Mouse (Mus musculus) ES-Bruce4 (cell line): ENCODE measurements at regions not wholly inside any gene's neighbourhood (a gene's known extent, or its start where the extent isn't known, plus 50 kb on each side); places are given as distances from the start of the nearest gene placed in this dataset.

Source experiments
- H3K27ac ChIP-seq: 2 replicates; pipeline ENCODE4 v1.5.1; 2012; ENCODE audit warnings: low read length, inconsistent platforms; ENCODE audit not compliant: insufficient read depth
- H3K27me3 ChIP-seq: 2 replicates; pipeline ENCODE4 v1.6.1; 2012; ENCODE audit warnings: mild to moderate bottlenecking, low read length, inconsistent platforms; ENCODE audit not compliant: control insufficient read depth, poor library complexity, insufficient read depth, severe bottlenecking
- H3K36me3 ChIP-seq: 2 replicates; pipeline ENCODE4 v1.6.1; 2012; ENCODE audit warnings: inconsistent platforms, mild to moderate bottlenecking, low read length, moderate library complexity; ENCODE audit not compliant: control insufficient read depth, poor library complexity, insufficient read depth, severe bottlenecking
- H3K4me1 ChIP-seq: one replicate; pipeline ENCODE4 v1.8.1; 2011; ENCODE audit warnings: low read length; ENCODE audit not compliant: control insufficient read depth, insufficient read depth
- H3K4me3 ChIP-seq: 2 replicates; pipeline ENCODE4 v1.5.1; 2011; ENCODE audit warnings: low read depth, mild to moderate bottlenecking, low read length
- H3K9ac ChIP-seq: 2 replicates; pipeline ENCODE4 v1.6.1; 2012; ENCODE audit warnings: low read depth, mild to moderate bottlenecking, inconsistent platforms; ENCODE audit not compliant: poor library complexity, severe bottlenecking
- H3K9me3 ChIP-seq: replicated peaks from 2 replicates; pipeline ENCODE4 v1.6.1; 2012; ENCODE audit warnings: mild to moderate bottlenecking, low read length, inconsistent platforms; ENCODE audit not compliant: control insufficient read depth, poor library complexity, insufficient read depth, severe bottlenecking
- CTCF ChIP-seq: IDR thresholded peaks from one replicate; pipeline ENCODE4 v1.8.1; 2011; ENCODE audit warnings: low read depth, low read length
- EP300 ChIP-seq: IDR thresholded peaks from 2 replicates; pipeline ENCODE4 v1.6.1; 2011; ENCODE audit warnings: low read depth, low read length; ENCODE audit not compliant: insufficient read depth
- POLR2A ChIP-seq: IDR thresholded peaks from one replicate; pipeline ENCODE4 v1.8.1; 2011; ENCODE audit warnings: low read length; ENCODE audit not compliant: insufficient read depth

DNA sequence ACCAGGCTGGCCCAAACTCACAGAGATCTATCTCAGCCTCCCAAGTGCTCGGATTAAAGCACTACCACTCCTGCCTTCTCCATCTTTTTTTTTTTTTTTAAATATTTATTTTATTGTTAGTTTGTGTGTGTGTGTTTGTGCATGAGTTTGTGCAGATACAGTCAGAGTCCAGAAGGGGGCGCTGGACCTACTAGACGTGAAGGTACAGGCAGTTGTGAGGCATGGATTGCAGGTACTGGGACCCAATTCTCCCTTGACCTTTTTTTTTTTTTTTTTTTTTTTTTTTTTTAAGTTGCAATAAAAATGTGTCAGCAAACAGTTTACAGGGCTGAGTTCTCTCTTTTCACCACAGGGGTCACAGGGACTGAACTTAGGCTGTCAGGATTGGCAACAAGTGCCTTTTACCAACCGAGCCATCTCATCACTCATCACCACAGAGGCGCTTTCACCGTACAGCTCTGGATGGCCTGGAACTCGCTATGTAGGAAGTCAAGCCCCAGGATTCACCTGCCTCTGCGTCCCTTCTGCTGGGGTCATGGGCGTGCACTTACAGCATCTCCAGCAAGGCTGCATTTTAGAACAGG lies 73.2 kb upstream of the Zfp64 start:
- Histone ChIP-seq H3K27ac (no peak overlapping the region), H3K4me3 (no peak overlapping the region), H3K4me1 (no peaks in the 10 kb centered on the region), H3K36me3 (no peaks in the 10 kb centered on the region), H3K9me3 (no peaks in the 10 kb centered on the region), H3K9ac (no peak overlapping the region), H3K27me3 (no peaks in the 10 kb centered on the region)
- TF ChIP-seq EP300 = no peak
- peak; percentile 58 for TF ChIP-seq CTCF
- no peak for TF ChIP-seq POLR2A

DNA sequence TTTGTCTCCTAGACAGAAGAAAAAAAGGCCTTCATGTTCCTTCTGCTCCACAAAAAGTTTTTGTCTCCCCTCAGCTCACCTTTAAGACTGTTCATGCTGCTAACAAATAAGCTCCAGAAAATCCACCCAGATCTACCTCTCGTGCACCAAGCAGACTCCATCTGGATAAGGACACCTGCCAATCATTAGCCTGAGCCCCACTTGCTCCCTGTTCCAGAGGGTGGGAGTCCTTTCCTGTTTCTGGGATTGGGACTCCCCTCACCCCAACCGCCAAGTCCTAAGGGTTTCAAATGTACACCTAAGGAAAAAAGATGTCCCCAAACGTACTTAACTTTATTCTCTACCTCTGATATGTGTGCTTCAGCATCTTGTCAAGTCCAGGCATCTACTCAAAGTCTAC lies 63.6 kb upstream of the Zfp64 start:
- H3K9me3 ChIP-seq = peaks cover 10% of the 10 kb centered on the region
- H3K4me1 ChIP-seq = no peaks in the 10 kb centered on the region
- no peak overlapping the region for H3K4me3 ChIP-seq
- no peak overlapping the region for H3K27ac ChIP-seq
- H3K27me3 ChIP-seq = no peaks in the 10 kb centered on the region
- peaks cover 37% of the 10 kb centered on the region for H3K36me3 ChIP-seq
- no peak for TF ChIP-seq POLR2A
- TF ChIP-seq EP300 = no peak
- TF ChIP-seq CTCF = no peak
- no peak overlapping the region for H3K9ac ChIP-seq

GRCm38 (mm10) chr2:169010271-169010670 lies 54.9 kb upstream of the Zfp64 start:
- Histone ChIP-seq H3K9ac (no peak overlapping the region), H3K4me1 (no peaks in the 10 kb centered on the region), H3K27me3 (no peaks in the 10 kb centered on the region), H3K9me3 (peaks cover 19% of the 10 kb centered on the region), H3K36me3 (peaks cover 20% of the 10 kb centered on the region), H3K4me3 (no peak overlapping the region), H3K27ac (no peak overlapping the region)
- no peak for TF ChIP-seq POLR2A

DNA sequence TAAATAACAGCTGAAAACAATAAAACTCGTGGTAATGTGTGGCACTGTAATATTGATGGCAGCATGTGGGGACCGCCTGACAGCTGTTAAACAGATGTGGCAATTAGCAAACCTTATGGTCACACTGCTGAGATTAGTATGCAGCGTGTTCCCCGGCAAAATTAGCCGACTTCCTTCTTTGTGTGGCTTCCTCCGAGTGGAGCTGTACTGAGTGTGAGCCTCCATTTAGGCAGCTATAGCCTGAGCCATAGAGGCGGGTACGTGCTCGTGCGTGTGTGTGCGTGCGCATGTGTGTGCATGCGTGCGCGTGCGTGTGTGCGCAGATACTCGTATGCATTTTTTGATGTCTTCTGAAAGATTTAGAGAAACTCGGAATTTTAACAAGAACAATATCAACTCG lies 53.4 kb upstream of the Zfp64 start:
- H3K9ac ChIP-seq = no peak overlapping the region
- H3K4me3 ChIP-seq = peak overlapping the region; percentile 26
- no peaks in the 10 kb centered on the region for H3K27me3 ChIP-seq
- peaks cover 15% of the 10 kb centered on the region; the same call in 1 of the 2 replicates for H3K36me3 ChIP-seq
- H3K27ac ChIP-seq = no peak overlapping the region
- peaks cover 10% of the 10 kb centered on the region; the same call in 1 of the 2 replicates for H3K9me3 ChIP-seq
- TF ChIP-seq EP300 (no peak), CTCF (no peak), POLR2A (no peak)
- no peaks in the 10 kb centered on the region for H3K4me1 ChIP-seq

- peaks cover 15% of the 10 kb centered on the region; the same call in 1 of the 2 replicates for H3K36me3 ChIP-seq
- H3K27me3 ChIP-seq = no peaks in the 10 kb centered on the region
- TF ChIP-seq EP300 = no peak
- peaks cover 8% of the 10 kb centered on the region; the same call in 1 of the 2 replicates for H3K9me3 ChIP-seq
- no peaks in the 10 kb centered on the region for H3K4me1 ChIP-seq
- peak overlapping the region; percentile 33; the same call in 1 of the 2 replicates for H3K4me3 ChIP-seq
- 0 out of 2 replicates have a peak overlapping the region, but pooled peaks have one; percentile 9 for H3K9ac ChIP-seq
- no peak overlapping the region for H3K27ac ChIP-seq
Measured at GRCm38 (mm10) chr2:169008333-169008732, 52.9 kb upstream of the Zfp64 start.

DNA sequence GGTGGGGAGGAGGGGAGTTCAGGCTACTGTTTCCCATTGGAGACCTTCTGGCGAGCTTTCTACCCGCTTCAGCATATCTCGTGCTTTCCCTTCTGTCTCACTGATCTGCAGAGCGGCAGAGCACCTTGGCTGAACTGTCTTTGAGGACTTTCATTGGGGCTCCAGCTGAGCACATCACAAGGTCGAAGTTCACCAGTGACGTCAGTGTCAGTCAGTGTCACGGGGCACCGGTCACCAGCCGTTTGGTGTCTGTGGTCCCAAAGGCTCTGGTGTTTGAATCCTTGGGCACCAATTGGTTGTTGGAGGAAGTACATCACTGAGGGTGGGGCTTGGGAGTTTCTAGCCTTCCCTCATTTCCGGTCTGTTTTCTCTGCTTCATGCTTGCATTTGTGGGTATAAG lies 51.2 kb upstream of the Zfp64 start:
- peak overlapping the region; percentile 78 for H3K27ac ChIP-seq
- H3K27me3 ChIP-seq = no peaks in the 10 kb centered on the region
- TF ChIP-seq CTCF = no peak
- TF ChIP-seq EP300 = peak; percentile 70; the same call in 1 of the 2 replicates
- peak; percentile 69 for TF ChIP-seq POLR2A
- peak overlapping the region; percentile 98 for H3K4me3 ChIP-seq
- peaks cover 2% of the 10 kb centered on the region for H3K4me1 ChIP-seq
- H3K9me3 ChIP-seq = no peaks in the 10 kb centered on the region
- H3K36me3 ChIP-seq = peaks cover 15% of the 10 kb centered on the region; the same call in 1 of the 2 replicates
- peak overlapping the region; percentile 91 for H3K9ac ChIP-seq
